Mouse (Mus musculus): Measurements from ENCODE around the gene Rexo5.

Rexo5 gene

DNA sequence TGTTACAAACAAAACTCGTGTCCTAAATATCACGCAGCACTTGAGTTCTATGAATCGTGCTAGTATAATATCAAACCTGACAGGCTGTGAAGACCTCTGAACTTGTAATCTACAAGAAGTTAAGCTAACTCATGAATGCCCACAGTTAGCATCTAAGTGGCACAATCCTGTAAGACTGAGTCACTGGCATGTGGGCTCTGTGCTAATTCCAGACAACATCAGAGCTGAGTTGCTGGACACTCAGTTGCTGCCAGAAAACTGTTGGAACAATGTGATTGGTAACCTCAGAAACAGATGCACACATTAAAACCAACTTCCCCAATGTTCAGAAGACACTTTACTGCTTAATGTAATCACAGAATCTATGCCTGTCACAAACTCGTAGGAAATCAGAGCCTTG is 94.1 kb downstream of the Rexo5 start:
- no peaks in the 10 kb centered on the region for H3K36me3 ChIP-seq (ENCODE audit: control insufficient read depth, insufficient read depth, low read length, poor library complexity, severe bottlenecking)
- DNase-seq (ENCODE audit: low read depth, low spot score), result no peak

DNA sequence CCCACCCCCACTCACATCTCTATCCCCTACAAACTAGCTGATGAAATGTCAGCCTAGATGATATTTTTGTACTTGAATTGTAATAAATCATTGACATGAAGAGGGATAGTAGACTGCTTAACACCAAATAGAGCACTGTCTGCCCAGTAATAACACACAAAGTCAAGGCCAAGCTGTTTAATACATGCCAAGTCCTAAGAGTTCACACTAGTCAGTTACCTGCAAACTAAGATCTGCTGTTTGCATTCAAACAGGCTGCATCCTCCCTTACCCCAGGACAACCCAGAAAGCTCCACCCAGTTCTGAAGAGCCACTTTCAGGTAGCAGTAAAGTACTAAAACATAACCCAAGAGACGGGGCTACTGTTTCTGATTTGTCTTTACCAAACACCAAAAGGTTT is 98.4 kb downstream of the Rexo5 start:
- Histone ChIP-seq H3K36me3 (ENCODE audit: control insufficient read depth, insufficient read depth, low read length, poor library complexity, severe bottlenecking) (no peaks in the 10 kb centered on the region), H3K27me3 (ENCODE audit: control insufficient read depth, insufficient read depth, low read length, poor library complexity, severe bottlenecking) (no peaks in the 10 kb centered on the region)
- DNase-seq (ENCODE audit: low read depth, low spot score), result no peak

More for the DNA sequence above, 94.1 kb downstream of the Rexo5 start:
- no peaks in the 10 kb centered on the region for H3K27me3 ChIP-seq (ENCODE audit: control insufficient read depth, insufficient read depth, low read length, poor library complexity, severe bottlenecking)

DNA sequence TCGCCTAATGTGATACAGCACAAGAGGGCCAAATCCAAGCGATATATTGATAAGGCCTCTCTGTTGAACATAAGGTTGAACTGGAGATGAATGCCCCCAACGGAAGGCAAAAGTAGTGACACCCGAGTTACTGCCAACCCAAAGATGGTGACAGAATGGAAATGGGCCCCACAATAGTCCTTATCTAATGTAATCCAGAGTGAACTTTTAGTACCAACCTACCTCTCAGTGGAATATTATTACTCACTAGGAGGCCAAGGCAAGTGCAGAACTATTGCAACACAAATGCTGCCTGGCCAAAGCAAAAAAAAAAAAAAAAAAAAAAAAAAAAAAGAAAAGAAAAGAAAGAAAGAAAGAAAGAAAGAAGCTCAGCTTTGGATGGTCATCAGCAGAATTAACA is 98.9 kb downstream of the Rexo5 start:
- Histone ChIP-seq H3K27me3 (ENCODE audit: control insufficient read depth, insufficient read depth, low read length, poor library complexity, severe bottlenecking) (no peaks in the 10 kb centered on the region), H3K36me3 (ENCODE audit: control insufficient read depth, insufficient read depth, low read length, poor library complexity, severe bottlenecking) (no peaks in the 10 kb centered on the region)
- no peak for DNase-seq (ENCODE audit: low read depth, low spot score)

DNA sequence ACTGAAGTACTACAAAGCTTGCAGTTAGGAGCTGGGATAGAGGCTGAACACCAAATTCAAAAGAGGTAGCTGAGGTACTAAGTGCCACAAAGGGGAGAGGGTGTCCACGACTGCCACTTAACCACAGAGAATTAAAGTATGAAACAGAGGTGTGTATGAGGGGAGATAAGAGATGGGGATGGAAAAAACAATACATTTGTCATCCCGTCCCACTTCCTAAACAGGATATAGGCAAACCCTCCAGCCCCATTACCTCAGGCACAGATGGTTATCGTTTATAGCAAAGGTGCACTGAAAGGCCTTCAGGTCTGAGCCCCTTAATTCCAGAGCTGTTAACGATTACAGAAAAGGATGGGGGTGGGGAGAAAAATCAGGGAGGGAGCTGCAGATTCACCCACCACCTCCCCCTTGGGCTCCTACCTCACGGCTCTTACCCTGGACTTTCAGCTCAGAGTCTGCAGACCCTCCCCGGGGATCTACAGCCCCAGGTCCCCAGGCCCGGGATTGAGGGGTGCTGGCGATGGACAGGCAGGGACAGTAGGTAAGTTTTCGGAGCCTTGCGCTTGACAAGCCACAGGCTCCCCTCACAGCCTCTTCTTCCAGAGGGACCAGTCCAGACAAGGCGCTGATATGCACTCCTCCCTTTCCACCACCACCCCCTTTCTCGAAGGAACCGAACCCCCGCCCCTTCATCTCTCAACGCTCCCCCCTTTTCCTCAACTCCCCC is 101.2 kb downstream of the Rexo5 start:
- no peaks in the 10 kb centered on the region for H3K27me3 ChIP-seq (ENCODE audit: control insufficient read depth, insufficient read depth, low read length, poor library complexity, severe bottlenecking)
- DNase-seq (ENCODE audit: low read depth, low spot score), result no peak

DNA sequence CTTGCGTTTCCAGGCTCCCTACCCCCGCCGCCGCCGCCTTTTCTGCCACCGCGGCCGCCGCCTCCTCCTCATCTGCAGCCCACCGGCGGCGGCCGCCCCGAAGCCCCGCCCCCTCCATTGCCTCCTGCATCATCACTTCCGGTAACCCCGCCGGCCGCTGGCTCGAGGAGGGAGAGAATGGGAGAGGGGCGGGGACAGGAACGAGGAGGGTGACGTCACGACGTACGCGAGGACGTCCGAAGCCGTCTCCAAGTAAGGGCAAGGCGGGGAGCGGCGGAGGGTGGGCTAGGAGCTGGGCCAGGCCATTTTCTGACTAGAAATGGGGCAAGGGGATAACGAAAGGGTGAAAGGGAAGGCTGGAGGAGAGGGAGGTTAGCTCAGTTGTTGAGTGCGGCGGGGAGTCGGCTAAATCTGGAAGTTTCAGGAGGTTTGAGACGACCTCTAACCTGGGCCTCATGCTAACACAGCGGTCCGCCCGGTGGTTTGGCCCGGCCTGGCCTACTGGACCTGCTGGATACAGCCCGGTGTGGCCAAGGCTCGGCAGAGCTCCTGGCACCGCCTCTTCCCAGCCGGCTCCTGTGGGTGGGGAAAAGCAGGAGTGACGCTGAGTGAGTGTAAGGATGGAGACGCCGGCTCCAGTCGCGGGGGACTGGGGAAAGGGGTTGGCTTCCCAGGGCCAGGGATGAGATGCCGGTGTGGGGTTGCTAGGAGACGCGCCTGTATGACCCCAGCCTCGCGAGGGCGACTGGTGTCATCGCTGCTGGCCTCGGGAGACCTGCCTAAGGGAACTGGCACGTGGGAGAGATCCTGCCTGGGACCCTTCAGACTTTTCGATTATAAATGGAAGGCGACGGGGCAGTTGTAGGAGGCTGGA is 102.1 kb downstream of the Rexo5 start, which contains the start of the genes Lyrm1 and Dcun1d3:
Gene Lyrm1 (plus strand): TSS at position 223 of the 874 bp plus-strand sequence.
Gene Dcun1d3 (minus strand): TSS at position 660 of the 874 bp plus-strand sequence.
- H3K27me3 ChIP-seq (ENCODE audit: control insufficient read depth, insufficient read depth, low read length, poor library complexity, severe bottlenecking), result no peaks in the 10 kb centered on the region
- peak; percentile 97 for DNase-seq (ENCODE audit: low read depth, low spot score)
- no peaks in the 10 kb centered on the region for H3K36me3 ChIP-seq (ENCODE audit: control insufficient read depth, insufficient read depth, low read length, poor library complexity, severe bottlenecking)

More for the DNA sequence above, 101.2 kb downstream of the Rexo5 start:
- no peaks in the 10 kb centered on the region for H3K36me3 ChIP-seq (ENCODE audit: control insufficient read depth, insufficient read depth, low read length, poor library complexity, severe bottlenecking)

DNA sequence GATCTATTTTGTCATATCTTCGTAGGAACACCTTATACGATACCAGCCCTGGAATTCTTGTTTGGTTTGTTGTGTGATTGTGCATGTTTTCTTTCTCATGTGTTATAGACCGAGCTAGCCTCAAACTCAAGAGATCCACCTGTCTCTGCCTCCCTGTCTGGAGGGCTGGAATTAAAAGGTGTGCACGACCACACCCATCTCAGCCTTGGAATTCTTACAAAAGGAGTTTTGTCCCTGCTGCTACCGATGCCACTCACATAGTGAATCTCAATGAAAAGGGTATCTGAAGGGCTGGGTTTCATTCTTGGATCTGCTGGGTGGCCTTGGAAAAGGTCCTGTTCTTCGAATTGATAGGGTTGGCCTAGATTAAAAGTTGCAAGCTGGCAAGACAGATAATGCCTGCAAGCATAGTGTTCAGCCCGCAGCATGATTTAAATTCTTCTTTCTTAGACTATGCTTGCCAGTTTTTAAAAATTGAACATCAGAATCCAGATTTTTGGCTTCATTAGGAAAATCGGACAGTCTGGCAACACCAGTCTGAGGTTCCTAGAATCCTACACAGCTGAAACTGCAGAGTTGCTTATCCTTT is 103.8 kb downstream of the Rexo5 start:
- no peak for DNase-seq (ENCODE audit: low read depth, low spot score)

DNA sequence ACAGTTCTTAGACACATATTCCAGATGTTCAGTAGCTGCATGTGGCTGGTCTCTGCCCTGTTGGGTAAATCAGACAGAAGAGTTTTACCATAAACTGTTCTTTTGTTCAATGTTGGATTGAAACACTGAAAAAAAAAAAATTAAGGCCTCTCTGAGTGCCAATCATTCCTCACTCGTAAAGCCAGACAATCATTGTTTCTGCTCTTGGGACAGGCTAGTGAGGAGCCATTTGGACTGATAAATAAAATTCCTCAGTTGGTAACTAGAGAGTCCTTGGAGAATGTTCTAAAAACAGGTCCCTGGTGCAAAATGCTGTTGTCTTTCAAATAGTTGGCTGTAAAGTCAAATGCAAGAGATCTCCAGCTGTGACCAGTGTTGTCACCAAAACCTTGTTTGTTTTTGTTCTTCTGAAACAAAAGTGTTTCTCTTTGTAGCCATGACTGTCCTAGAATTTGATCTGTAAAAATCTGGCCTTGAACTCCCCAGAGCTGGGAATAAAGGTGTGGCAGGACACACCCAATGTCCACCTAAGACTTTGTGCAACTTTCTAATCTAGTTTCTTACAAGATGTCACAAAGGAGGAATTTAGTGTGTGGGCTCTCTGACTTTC is 104.5 kb downstream of the Rexo5 start:
- no peaks in the 10 kb centered on the region for H3K36me3 ChIP-seq (ENCODE audit: control insufficient read depth, insufficient read depth, low read length, poor library complexity, severe bottlenecking)
- no peak for DNase-seq (ENCODE audit: low read depth, low spot score)
- H3K27me3 ChIP-seq (ENCODE audit: control insufficient read depth, insufficient read depth, low read length, poor library complexity, severe bottlenecking), result no peaks in the 10 kb centered on the region

More for the DNA sequence above, 103.8 kb downstream of the Rexo5 start:
- H3K36me3 ChIP-seq (ENCODE audit: control insufficient read depth, insufficient read depth, low read length, poor library complexity, severe bottlenecking), result no peaks in the 10 kb centered on the region
- H3K27me3 ChIP-seq (ENCODE audit: control insufficient read depth, insufficient read depth, low read length, poor library complexity, severe bottlenecking), result no peaks in the 10 kb centered on the region
